Mouse (Mus musculus) liver, embryonic 12.5 days (tissue): ENCODE results near the gene Gng10. TPM values are rescaled to one million over a fixed set of nuclear protein-coding genes. Genes with fewer than 3 reads are reported as not detected.

Source experiments
- ATAC-seq: fragments of 200-750 bp; cut with Nextera tagmentation; 2 replicates; pipeline ENCODE4 v1.8.0; 2017; ENCODE audit warnings: moderate number of reproducible peaks, mild to moderate bottlenecking, moderate library complexity
- H3K27ac ChIP-seq: fragments of 300-500 bp; sonication (generic); 2 replicates; pipeline ENCODE4 v1.5.1; 2016; ENCODE audit warnings: mild to moderate bottlenecking
- H3K27me3 ChIP-seq: fragments of 300-500 bp; sonication (generic); replicated peaks from 2 replicates; pipeline ENCODE4 v1.6.1; 2016; ENCODE audit warnings: mild to moderate bottlenecking, moderate library complexity
- H3K36me3 ChIP-seq: fragments of 300-500 bp; sonication (generic); 2 replicates; pipeline ENCODE4 v1.6.1; 2016; ENCODE audit warnings: mild to moderate bottlenecking, moderate library complexity
- H3K4me1 ChIP-seq: fragments of 300-500 bp; sonication (generic); 2 replicates; pipeline ENCODE4 v1.6.1; 2016
- H3K4me2 ChIP-seq: fragments of 300-500 bp; sonication (generic); 2 replicates; pipeline ENCODE4 v1.6.1; 2016; ENCODE audit warnings: mild to moderate bottlenecking, moderate library complexity
- H3K4me3 ChIP-seq: fragments of 300-500 bp; sonication (generic); 2 replicates; pipeline ENCODE4 v1.5.1; 2016; ENCODE audit warnings: mild to moderate bottlenecking, moderate library complexity
- H3K9ac ChIP-seq: fragments of 300-500 bp; sonication (generic); 2 replicates; pipeline ENCODE4 v1.6.1; 2016; ENCODE audit warnings: mild to moderate bottlenecking, moderate library complexity
- H3K9me3 ChIP-seq: fragments of 300-500 bp; sonication (generic); replicated peaks from 2 replicates; pipeline ENCODE4 v1.6.1; 2016; ENCODE audit warnings: mild to moderate bottlenecking, moderate library complexity
- WGBS: fragments of 180-500 bp; shearing (Covaris S2); methylation state at CpG from one replicate; pipeline ENCODE4 v1.1.7; 2016; ENCODE audit not compliant: insufficient replicate concordance; 5-methylcytosine and 5-hydroxymethylcytosine counted together
- polyA plus RNA-seq: library from polyadenylated mRNA; unstranded; fragments of >200 nt; fragmentation: Nextera tagmentation; extraction: Ambion mirVana; gene quantifications from 2 replicates; pipeline ENCODE4 v1.2.1, GENCODE M21; 2016

Gng10 gene
- polyA plus RNA-seq, 1 experiment from 2014 or later = 38.8 TPM

DNA sequence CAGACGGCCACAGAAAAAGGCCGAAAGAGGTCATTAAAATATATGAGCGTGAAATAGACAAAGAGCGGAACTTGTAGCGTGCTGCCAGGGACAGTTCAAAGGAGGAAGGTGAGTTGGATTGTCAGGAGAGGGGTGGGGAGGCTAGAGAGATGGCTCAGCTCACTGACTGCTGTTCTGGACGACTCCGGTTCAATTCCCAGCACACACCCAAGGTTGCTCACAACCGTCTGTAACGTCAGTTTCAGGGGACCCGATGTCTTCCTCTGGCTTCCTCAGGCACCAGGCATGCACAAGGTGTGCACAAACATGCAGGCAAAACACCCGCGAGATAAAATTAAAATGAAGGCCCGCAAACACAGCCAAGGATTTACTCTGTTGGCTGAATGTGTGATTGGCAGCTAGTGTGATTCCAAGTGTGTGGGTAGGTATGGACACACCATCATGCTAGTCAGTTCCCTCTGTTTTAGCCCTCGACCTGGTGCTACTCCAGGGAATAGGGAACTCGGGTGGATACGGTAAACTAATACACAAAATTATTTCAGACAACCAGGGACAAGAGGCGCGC lies 980 bp downstream of the Gng10 start:
- peak overlapping the region; percentile 81 for H3K4me3 ChIP-seq
- peaks cover 18% of the 10 kb centered on the region for H3K4me1 ChIP-seq
- no peak for ATAC-seq
- H3K4me2 ChIP-seq = peak overlapping the region; percentile 97
- H3K9me3 ChIP-seq = no peaks in the 10 kb centered on the region
- H3K36me3 ChIP-seq = no peaks in the 10 kb centered on the region
- H3K27me3 ChIP-seq = no peaks in the 10 kb centered on the region
- no peak overlapping the region for H3K27ac ChIP-seq
- H3K9ac ChIP-seq = peak overlapping the region; percentile 81; the same call in 1 of the 2 replicates
- 63% methylated on average over 18 of the region's 18 CpGs for WGBS

DNA sequence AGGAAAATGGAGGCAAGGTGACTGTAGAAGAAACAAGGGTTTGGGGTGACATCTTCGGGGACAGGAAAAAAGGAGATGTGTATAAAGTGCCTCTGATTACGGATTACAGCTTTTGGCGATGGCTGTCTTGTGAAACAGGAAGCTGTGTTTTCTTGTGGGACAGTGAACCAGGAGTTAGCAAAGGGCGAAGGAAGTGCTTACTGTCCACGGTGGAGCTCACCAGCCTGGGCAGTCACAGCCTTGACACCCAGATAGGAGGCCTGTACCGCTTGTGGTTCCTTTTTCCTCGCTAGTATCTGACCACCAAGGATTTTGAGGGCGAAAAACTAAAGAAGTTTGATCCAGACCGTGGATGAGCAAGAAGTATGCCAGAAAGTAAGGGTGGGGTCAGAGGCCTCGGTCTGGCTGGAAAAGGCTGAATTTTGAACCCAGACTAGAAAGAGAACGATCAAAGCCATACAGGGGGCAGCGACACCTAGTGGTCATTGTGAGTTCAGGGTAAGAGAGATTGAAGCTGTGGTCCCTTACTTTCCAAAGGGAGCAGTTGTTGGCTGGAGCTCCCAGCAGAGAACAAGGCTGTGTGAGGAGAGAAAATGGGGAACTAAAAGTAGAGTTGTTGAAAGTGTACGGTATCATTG lies 1.7 kb downstream of the Gng10 start:
- ATAC-seq = peak; percentile 42
- H3K9me3 ChIP-seq = no peaks in the 10 kb centered on the region
- no peak overlapping the region for H3K27ac ChIP-seq

DNA sequence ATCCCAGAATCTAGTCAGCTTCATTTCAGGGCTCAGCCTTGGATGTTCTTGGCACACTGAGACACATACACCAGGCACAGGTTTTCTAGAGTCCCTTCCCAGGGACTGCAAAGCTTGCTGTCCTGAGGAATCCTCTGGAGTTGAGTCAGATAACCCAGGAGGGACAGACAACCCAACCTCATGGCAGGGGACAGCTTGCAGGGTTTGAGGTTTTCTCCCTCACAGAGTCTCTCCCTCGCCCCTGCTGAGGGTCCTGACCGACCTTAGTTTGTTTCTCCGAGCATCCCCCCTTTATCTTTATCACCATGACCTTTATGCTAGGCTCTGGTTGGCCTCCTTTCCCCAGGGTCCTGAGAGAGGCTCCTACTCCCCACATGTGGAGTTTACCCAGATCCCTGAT lies 2.6 kb downstream of the Gng10 start:
- H3K9me3 ChIP-seq = no peaks in the 10 kb centered on the region

More for the DNA sequence above, 1.7 kb downstream of the Gng10 start:
- Histone ChIP-seq H3K36me3 (no peaks in the 10 kb centered on the region), H3K4me3 (0 out of 2 replicates have a peak overlapping the region, but pooled peaks have one; percentile 5), H3K4me1 (peaks cover 18% of the 10 kb centered on the region), H3K27me3 (no peaks in the 10 kb centered on the region), H3K9ac (no peak overlapping the region), H3K4me2 (peak overlapping the region; percentile 97)
- 20% methylated on average over 13 of the region's 13 CpGs for WGBS

DNA sequence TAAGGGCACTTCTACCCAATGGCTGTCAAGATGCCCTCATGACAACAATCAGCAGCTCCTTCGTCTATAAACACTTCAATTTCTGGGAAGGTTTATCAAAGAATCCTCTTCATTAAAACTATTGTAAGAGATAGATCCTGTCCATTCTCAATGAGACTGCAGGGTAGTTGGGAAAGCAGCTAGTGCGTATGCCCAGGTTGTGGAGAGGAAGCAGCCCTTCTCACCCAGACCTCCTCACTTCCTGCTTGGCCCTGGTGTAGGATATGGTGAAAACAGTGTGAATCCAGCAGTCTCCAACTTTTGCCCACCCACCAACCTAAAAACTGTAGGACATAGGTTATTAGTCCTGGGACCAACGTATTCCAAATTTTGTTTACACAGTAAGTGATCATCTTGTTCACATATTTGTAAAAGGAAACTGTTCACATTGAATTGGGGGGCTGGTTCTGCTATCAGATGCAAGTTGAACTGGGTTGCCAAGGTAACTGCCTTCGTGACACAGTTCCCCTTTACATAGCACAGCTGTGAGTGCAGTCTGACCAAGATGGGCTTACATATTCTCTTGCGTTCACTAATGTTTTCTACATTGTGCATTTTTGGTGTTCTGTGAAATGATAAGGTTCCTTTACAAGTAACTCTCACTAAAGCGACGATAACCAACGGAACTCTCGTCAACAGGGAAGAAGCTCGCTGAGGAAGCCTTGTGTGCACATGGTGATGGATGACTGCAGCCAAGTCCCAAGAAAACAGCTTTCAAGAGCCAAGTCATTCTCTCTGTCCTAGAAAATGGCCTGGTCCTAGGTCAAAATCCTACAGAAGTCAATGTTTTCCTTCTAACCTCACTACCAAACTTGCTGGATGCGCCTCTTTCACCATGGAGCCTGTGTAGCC lies 5.8 kb downstream of the Gng10 start:
- no peak overlapping the region for H3K4me2 ChIP-seq
- ATAC-seq = no peak
- 72% methylated on average over 11 of the region's 11 CpGs for WGBS
- H3K36me3 ChIP-seq = 0 out of 2 replicates have a peak, but pooled peaks cover 2% of the 10 kb centered on the region
- no peak overlapping the region for H3K9ac ChIP-seq
- no peak overlapping the region for H3K4me3 ChIP-seq
- peaks cover 11% of the 10 kb centered on the region for H3K4me1 ChIP-seq
- no peaks in the 10 kb centered on the region for H3K27me3 ChIP-seq
- H3K27ac ChIP-seq = no peak overlapping the region
- H3K9me3 ChIP-seq = no peaks in the 10 kb centered on the region

More for the DNA sequence above, 2.6 kb downstream of the Gng10 start:
- Histone ChIP-seq H3K36me3 (0 out of 2 replicates have a peak, but pooled peaks cover 2% of the 10 kb centered on the region), H3K27ac (no peak overlapping the region), H3K9ac (no peak overlapping the region), H3K4me2 (no peak overlapping the region), H3K4me1 (peaks cover 18% of the 10 kb centered on the region), H3K4me3 (no peak overlapping the region), H3K27me3 (no peaks in the 10 kb centered on the region)
- no peak for ATAC-seq
- 61% methylated on average over 3 of the region's 3 CpGs for WGBS

DNA sequence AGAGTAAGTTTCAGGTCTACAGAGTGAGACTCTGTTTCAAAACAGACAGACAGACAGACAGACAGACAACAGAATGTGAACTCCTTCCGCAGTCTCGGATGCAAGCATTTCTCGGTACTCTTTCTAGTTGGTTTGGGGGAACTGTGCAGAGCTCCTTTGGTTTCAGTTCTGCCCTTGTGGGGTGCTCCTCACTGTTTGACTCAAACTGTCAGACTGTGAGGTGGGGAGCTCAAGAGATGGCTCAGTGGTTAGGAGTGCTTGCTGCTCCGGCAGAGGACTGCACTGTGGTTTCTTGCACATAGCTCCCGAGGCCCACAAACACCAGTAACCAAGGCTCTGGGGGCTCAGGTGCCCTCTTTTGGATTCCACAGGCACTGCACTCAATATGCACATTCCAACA lies 8.2 kb downstream of the Gng10 start:
- Histone ChIP-seq H3K4me3 (no peak overlapping the region), H3K9me3 (no peaks in the 10 kb centered on the region), H3K27me3 (no peaks in the 10 kb centered on the region), H3K4me2 (no peak overlapping the region), H3K36me3 (0 out of 2 replicates have a peak, but pooled peaks cover 2% of the 10 kb centered on the region), H3K9ac (no peak overlapping the region), H3K27ac (no peak overlapping the region), H3K4me1 (no peaks in the 10 kb centered on the region)
- ATAC-seq = no peak
- WGBS = 87% methylated on average over 5 of the region's 5 CpGs

DNA sequence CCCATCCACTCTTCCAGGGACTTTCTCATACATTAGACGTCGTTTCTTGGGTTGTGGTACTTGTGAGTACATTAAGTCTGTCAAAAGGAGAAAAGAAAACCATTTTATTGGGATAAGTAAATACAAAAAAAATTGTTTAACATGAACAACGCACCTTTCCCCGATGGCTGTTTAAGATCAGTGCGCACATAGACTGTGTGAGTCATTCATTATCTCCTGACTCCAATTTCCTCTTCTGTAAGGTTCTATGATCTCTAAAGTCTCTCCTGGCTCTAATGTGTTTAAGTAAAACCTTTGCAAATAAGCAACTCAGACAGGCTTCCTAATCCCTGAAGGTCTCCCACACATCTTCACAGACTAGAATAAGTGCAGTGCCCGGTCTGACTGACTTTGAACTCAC lies 9.0 kb downstream of the Gng10 start:
- no peak overlapping the region for H3K4me3 ChIP-seq
- 66% methylated on average over 6 of the region's 6 CpGs for WGBS
- no peak overlapping the region for H3K4me2 ChIP-seq
- H3K36me3 ChIP-seq = 0 out of 2 replicates have a peak, but pooled peaks cover 2% of the 10 kb centered on the region
- no peak for ATAC-seq
- H3K27me3 ChIP-seq = no peaks in the 10 kb centered on the region
- no peaks in the 10 kb centered on the region for H3K4me1 ChIP-seq
- no peak overlapping the region for H3K9ac ChIP-seq
- H3K27ac ChIP-seq = no peak overlapping the region
- H3K9me3 ChIP-seq = no peaks in the 10 kb centered on the region

DNA sequence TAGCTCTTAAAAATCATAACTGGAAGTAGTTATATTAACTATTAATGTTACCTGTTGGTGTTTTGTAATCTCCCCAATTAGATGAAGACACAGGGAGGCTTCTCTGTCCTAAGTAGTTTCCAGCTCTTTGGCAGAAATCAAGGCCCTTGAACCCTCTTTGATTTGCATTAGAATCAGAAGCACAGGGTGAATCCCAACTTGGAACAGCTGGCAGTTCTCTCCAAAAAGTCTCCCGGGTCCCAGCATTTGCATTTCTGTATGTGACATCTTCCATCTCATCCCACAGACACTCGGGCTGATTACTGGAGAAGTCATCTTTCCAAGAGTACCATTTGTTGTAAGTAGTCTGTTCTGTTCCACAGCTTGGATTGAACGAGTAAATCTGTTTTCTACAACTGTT lies 12.3 kb downstream of the Gng10 start:
- H3K4me2 ChIP-seq = no peak overlapping the region
- no peaks in the 10 kb centered on the region for H3K36me3 ChIP-seq
- WGBS = 43% methylated on average over 3 of the region's 3 CpGs
- no peaks in the 10 kb centered on the region for H3K27me3 ChIP-seq
- no peak for ATAC-seq
- H3K9me3 ChIP-seq = no peaks in the 10 kb centered on the region
- H3K9ac ChIP-seq = no peak overlapping the region
- H3K27ac ChIP-seq = no peak overlapping the region
- no peak overlapping the region for H3K4me3 ChIP-seq
- H3K4me1 ChIP-seq = no peaks in the 10 kb centered on the region

DNA sequence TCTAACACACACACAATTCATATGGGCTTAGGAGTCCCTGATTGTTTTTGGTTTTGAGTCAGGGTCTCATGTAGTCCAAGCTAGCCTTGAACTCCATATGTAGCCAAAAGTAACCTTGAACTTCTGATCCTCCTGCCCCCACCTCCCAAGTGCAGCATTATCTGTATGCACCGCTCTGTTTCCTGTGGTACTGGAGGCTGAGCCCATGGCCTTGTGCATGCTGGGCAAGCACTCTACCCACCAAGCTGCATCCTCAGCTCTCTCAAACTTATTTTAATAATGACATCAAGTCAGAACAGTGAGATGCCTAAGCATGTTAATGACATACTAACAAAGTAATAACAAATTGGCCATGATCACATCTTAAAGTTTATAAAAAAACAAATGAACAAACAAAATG lies 16.2 kb downstream of the Gng10 start:
- Histone ChIP-seq H3K36me3 (no peaks in the 10 kb centered on the region), H3K4me1 (no peaks in the 10 kb centered on the region), H3K9me3 (no peaks in the 10 kb centered on the region), H3K9ac (no peak overlapping the region), H3K4me2 (no peak overlapping the region), H3K4me3 (no peak overlapping the region), H3K27me3 (no peaks in the 10 kb centered on the region), H3K27ac (no peak overlapping the region)
- 39% methylated on average over 1 of the region's 1 CpGs for WGBS
- ATAC-seq = no peak

DNA sequence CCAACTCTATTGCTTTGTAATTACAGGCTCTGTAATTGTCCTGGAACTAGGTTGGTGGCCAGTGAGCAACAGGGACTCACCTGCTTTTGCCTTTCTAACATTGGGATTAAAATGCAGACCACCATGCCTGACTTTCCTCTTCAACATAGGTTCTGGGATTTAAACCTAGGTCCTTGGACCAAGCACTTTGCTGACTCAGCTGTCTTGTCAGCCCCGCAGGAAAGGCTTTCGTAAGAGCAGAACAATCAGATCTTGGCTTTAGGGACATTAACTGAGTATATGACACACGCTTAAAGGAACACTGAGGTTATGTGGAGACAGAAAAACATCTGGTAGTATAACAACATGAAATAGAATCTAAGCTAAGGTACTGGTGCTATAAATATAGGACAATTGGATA lies 23.0 kb downstream of the Gng10 start:
- Histone ChIP-seq H3K27me3 (no peaks in the 10 kb centered on the region), H3K9me3 (no peaks in the 10 kb centered on the region), H3K27ac (no peak overlapping the region), H3K4me2 (no peak overlapping the region), H3K4me1 (no peaks in the 10 kb centered on the region), H3K4me3 (no peak overlapping the region), H3K9ac (no peak overlapping the region), H3K36me3 (no peaks in the 10 kb centered on the region)
- no peak for ATAC-seq
- 53% methylated on average over 3 of the region's 3 CpGs for WGBS

DNA sequence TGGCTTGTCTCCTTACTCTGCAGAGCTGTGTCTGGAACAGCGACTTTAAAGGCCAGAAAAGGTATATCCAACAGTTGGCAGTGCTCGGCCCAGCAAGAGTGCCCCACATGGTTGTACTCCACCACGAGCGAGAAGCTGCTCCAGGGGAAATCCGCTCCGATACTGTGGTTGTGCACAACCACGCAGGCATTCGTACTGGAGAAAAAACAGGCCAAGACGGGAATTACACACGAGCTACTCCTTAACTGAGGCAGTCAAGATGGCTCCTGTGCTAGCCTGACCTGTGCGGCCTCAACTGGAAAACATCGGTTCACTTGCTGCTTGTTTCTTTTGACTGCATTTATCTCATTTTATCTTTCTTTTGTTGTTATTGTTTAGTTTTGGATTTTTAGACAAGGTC lies 27.6 kb downstream of the Gng10 start:
- WGBS = 74% methylated on average over 12 of the region's 12 CpGs
- no peak overlapping the region for H3K4me2 ChIP-seq
- H3K4me3 ChIP-seq = no peak overlapping the region
- H3K4me1 ChIP-seq = no peaks in the 10 kb centered on the region
- H3K36me3 ChIP-seq = no peaks in the 10 kb centered on the region
- no peak overlapping the region for H3K9ac ChIP-seq
- no peak for ATAC-seq
- no peaks in the 10 kb centered on the region for H3K27me3 ChIP-seq
- H3K9me3 ChIP-seq = no peaks in the 10 kb centered on the region
- H3K27ac ChIP-seq = no peak overlapping the region

DNA sequence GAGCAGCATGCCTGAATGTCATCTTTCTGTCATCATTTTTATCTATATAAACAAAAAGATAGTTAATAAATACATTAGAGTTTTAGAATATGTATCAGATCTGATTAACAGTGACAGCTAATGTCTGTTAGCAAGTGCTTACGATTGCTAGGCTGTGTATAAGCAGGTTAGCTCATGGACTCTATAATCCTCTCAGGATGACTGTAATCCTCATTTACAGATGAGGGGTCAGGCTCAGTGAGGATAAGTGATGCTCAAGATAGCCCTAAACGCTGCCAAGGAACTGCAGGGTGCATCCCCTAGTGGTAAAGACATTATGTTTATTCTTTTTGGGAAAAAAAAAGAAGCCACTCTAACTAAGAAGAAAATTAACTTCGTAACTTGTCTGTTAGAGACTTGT lies 34.4 kb downstream of the Gng10 start:
- Histone ChIP-seq H3K9ac (no peak overlapping the region), H3K4me3 (no peak overlapping the region), H3K4me2 (no peak overlapping the region), H3K27ac (no peak overlapping the region), H3K9me3 (no peaks in the 10 kb centered on the region), H3K4me1 (no peaks in the 10 kb centered on the region), H3K27me3 (no peaks in the 10 kb centered on the region), H3K36me3 (no peaks in the 10 kb centered on the region)
- no peak for ATAC-seq
- WGBS = 54% methylated on average over 3 of the region's 3 CpGs

DNA sequence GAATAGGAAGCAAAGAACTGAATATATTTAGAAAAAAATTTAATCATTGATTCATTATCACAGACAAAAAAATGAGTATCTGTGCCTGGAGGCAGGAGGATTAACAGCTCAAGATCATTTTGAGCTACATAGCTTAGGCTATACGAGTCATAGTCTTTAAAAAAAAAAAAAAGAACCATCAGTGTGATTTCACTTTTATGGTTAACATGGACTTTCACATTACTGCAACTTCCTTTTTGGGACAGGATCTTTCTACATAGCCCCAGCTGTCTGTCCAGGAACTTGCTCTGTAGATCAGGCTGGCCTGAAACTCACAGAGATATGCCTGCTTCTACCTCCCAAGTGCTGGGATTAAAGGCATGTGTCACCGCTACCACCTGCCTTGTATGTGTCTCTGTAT lies 48.5 kb downstream of the Gng10 start:
- no peaks in the 10 kb centered on the region for H3K4me1 ChIP-seq
- no peaks in the 10 kb centered on the region for H3K9me3 ChIP-seq
- no peaks in the 10 kb centered on the region for H3K36me3 ChIP-seq
- H3K9ac ChIP-seq = no peak overlapping the region
- ATAC-seq = no peak
- WGBS = 59% methylated on average over 2 of the region's 2 CpGs
- H3K27ac ChIP-seq = no peak overlapping the region
- H3K4me3 ChIP-seq = no peak overlapping the region
- H3K27me3 ChIP-seq = no peaks in the 10 kb centered on the region
- H3K4me2 ChIP-seq = no peak overlapping the region
